Comparison of ENCODE assay signal across 20 mouse cellular contexts in the genomic region with DNA sequence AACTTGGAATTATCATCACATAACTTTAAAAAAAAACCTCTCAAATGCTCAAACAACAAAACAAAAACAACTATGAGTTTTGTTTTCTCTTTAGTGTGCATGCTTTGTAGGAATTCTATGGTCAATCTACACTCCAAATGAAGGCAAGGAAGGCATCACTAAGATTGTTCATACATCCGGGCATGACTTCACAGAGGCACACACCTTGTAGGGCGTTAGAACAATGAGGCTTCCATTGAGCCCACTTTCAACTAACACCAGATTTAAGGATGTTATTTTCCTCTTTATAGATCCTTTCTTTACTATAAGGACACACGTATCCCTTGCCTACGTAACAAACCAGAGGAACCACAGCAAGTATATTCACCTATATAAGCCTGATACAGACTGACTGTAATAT. TPM values are rescaled to one million over a fixed set of nuclear protein-coding genes. Genes with fewer than 3 reads are reported as not detected.
DNase-seq lines count a peak whose midpoint lies in the region; ATAC-seq and TF ChIP-seq lines count a peak whose summit lies in the region.
"Had no signal": no experiment of that assay in that cellular context is flagged by ENCODE, and none has a peak within 500 bp of the region (broad histone marks: within the 10 kb centered on the region; RNA-seq: fewer than 3 reads in every experiment).

No protein-coding gene starts in this region.

- no peak for DNase-seq in gastrocnemius, adult 2 months
- DNase-seq in gastrocnemius, postnatal 36 days, result no peak
- no peak for DNase-seq in liver, embryonic 11.5 days (ENCODE audit: low spot score)
- DNase-seq in liver, result no peak
- peak; percentile 26 for DNase-seq in T-cell, adult 2 months (ENCODE audit: low spot score)
- DNase-seq in liver, postnatal 0 days, result no peak
- no peak for DNase-seq in cerebellum, adult 18-20 months
- no peak for DNase-seq in kidney, postnatal 14 days
- DNase-seq: cerebellum, adult 2 months; cerebellum, postnatal 36 days; gastrocnemius, postnatal 14 days; heart, adult 2 months; kidney, adult 8-10 months; kidney, postnatal 36 days; left cerebral cortex, postnatal 4 days had no signal

- TF ChIP-seq EP300 in liver, postnatal 0 days (IDR thresholded peaks at IDR 0.05; ENCODE audit: low read depth), result no peak

- no peaks in the 10 kb centered on the region for H3K36me3 ChIP-seq in liver, embryonic 11.5 days (ENCODE audit: control insufficient read depth, insufficient read depth, low read length)
- 0 out of 2 replicates have a peak, but pooled peaks cover 3% of the 10 kb centered on the region for H3K36me3 ChIP-seq in liver, postnatal 0 days (replicated peaks; ENCODE audit: insufficient read depth, low read length)
- H3K36me3 ChIP-seq: forebrain, embryonic 12.5 days; hindbrain, embryonic 10.5 days; midbrain, embryonic 12.5 days; neural tube, embryonic 12.5 days had no signal

- no peak overlapping the region for H3K4me3 ChIP-seq in gastrocnemius, adult 2 months
- no peak overlapping the region for H3K4me3 ChIP-seq in liver, embryonic 11.5 days (ENCODE audit: low read depth, low read length)
- H3K4me3 ChIP-seq in liver, postnatal 0 days (ENCODE audit: low read depth, low read length), result no peak overlapping the region
- H3K4me3 ChIP-seq: forebrain, embryonic 12.5 days; heart, adult 2 months; hindbrain, embryonic 10.5 days; left cerebral cortex, adult 2 months; midbrain, embryonic 12.5 days; neural tube, embryonic 12.5 days had no signal

- 91% methylated on average over 4 of the region's 4 CpGs for WGBS in liver, embryonic 11.5 days
- WGBS in liver, postnatal 0 days (ENCODE audit: insufficient replicate concordance), result 75% methylated on average over 4 of the region's 4 CpGs

- H3K4me2 ChIP-seq in liver, embryonic 11.5 days, result peak overlapping the region; percentile 77
- peak overlapping the region; percentile 85 for H3K4me2 ChIP-seq in liver, postnatal 0 days (ENCODE audit: low read depth, low read length)
- H3K4me2 ChIP-seq: forebrain, embryonic 12.5 days; midbrain, embryonic 12.5 days; neural tube, embryonic 12.5 days had no signal

- intact Hi-C loops in gastrocnemius, adult 2 months (cut with DNase I), result no loop called here
- intact Hi-C loops in gastrocnemius, postnatal 36 days (cut with DNase I), result no loop called here

- ATAC-seq in liver, embryonic 11.5 days (replicated peaks; ENCODE audit: low FRiP score), result no peak
- no peak for ATAC-seq in liver, postnatal 0 days

- H3K27ac ChIP-seq in gastrocnemius, adult 2 months, result peak overlapping the region; percentile 97
- H3K27ac ChIP-seq in liver, embryonic 11.5 days (ENCODE audit: low read depth, low read length), result no peak overlapping the region
- H3K27ac ChIP-seq in liver, postnatal 0 days (ENCODE audit: low read depth), result peak overlapping the region; percentile 92; the same call in 1 of the 2 replicates
- H3K27ac ChIP-seq: forebrain, embryonic 12.5 days; heart, adult 2 months; hindbrain, embryonic 10.5 days; left cerebral cortex, adult 2 months; midbrain, embryonic 12.5 days; neural tube, embryonic 12.5 days had no signal

- H3K9ac ChIP-seq in liver, embryonic 11.5 days (ENCODE audit: low read depth, low read length), result no peak overlapping the region
- H3K9ac ChIP-seq in liver, postnatal 0 days (replicated peaks), result no peak overlapping the region
- H3K9ac ChIP-seq: forebrain, embryonic 12.5 days; midbrain, embryonic 12.5 days; neural tube, embryonic 12.5 days had no signal

- H3K9me3 ChIP-seq in liver, embryonic 11.5 days (ENCODE audit: control insufficient read depth, low read length), result no peaks in the 10 kb centered on the region
- H3K9me3 ChIP-seq in liver, postnatal 0 days (ENCODE audit: low read length), result no peaks in the 10 kb centered on the region
- H3K9me3 ChIP-seq: forebrain, embryonic 12.5 days; hindbrain, embryonic 10.5 days; midbrain, embryonic 12.5 days; neural tube, embryonic 12.5 days had no signal

- H3K4me1 ChIP-seq in liver, embryonic 11.5 days (replicated peaks; ENCODE audit: control insufficient read depth, insufficient read depth, low read length), result peaks cover 26% of the 10 kb centered on the region
- peaks cover 47% of the 10 kb centered on the region for H3K4me1 ChIP-seq in liver, postnatal 0 days (ENCODE audit: insufficient read depth)

- TF ChIP-seq CTCF in gastrocnemius, adult 2 months (IDR thresholded peaks at IDR 0.05), result no peak
- TF ChIP-seq CTCF in liver, postnatal 0 days (IDR thresholded peaks at IDR 0.05; ENCODE audit: low read depth), result no peak

- no peaks in the 10 kb centered on the region for H3K27me3 ChIP-seq in liver, embryonic 11.5 days (replicated peaks; ENCODE audit: control insufficient read depth, insufficient read depth, low read length)
- no peaks in the 10 kb centered on the region for H3K27me3 ChIP-seq in liver, postnatal 0 days (ENCODE audit: insufficient read depth, low read length)
- H3K27me3 ChIP-seq: neural tube, embryonic 12.5 days had no signal

RNA-seq across cellular contexts. Expression of a gene that starts 3.0 kb away (rescaled TPM):
- 100 to 1,000 TPM; 139 to 145 TPM for total RNA-seq in gastrocnemius, adult 2 months (2021)
- 100 to 1,000 TPM; 103 to 135 TPM for total RNA-seq in gastrocnemius, postnatal 36 days (2021)
- polyA plus RNA-seq in liver, embryonic 11.5 days (2014; fragmentation: Nextera tagmentation; extraction: Ambion mirVana), result 46.0 and 50.1 TPM in 2 replicates
- 15.4 and 16.4 TPM in 2 replicates for polyA plus RNA-seq in liver, postnatal 0 days (2015; fragmentation: Nextera tagmentation; extraction: Ambion mirVana)

RNA-seq across cellular contexts. Expression of a gene that starts 11.6 kb away (rescaled TPM):
- 10 to 100 TPM; 11.7 to 15.8 TPM for total RNA-seq in gastrocnemius, adult 2 months (2021)
- 10 to 100 TPM in 1 of 2 experiments, 1 to 10 TPM in 1; 8.4 to 11.8 TPM for total RNA-seq in gastrocnemius, postnatal 36 days (2021)
- polyA plus RNA-seq in liver, embryonic 11.5 days (2014; fragmentation: Nextera tagmentation; extraction: Ambion mirVana), result 26.3 and 27.8 TPM in 2 replicates
- 4.7 and 6.0 TPM in 2 replicates for polyA plus RNA-seq in liver, postnatal 0 days (2015; fragmentation: Nextera tagmentation; extraction: Ambion mirVana)
